Mouse (Mus musculus): ENCODE data around the gene Mavs.

GRCm38 (mm10) chr2:131225178-131225577 is 8.7 kb upstream of the Mavs start:
- TF ChIP-seq CTCF (IDR thresholded peaks at IDR 0.05; ENCODE audit: insufficient read depth, low read depth, low read length) (no peak), POLR2A (IDR thresholded peaks at IDR 0.05; ENCODE audit: insufficient read depth, low read depth, low read length) (no peak)

All from olfactory bulb, adult 2 months (tissue).